Mouse (Mus musculus) frontal cortex, postnatal 14 days (tissue): ENCODE results near the gene Fam3b.

Experiments
- DNase-seq, 2 experiments: peaks; one replicate each; pipeline ENCODE4 v3.0.0; 2022; ENCODE audit warnings: low spot score in 2 of 2

The Fam3b gene

DNA sequence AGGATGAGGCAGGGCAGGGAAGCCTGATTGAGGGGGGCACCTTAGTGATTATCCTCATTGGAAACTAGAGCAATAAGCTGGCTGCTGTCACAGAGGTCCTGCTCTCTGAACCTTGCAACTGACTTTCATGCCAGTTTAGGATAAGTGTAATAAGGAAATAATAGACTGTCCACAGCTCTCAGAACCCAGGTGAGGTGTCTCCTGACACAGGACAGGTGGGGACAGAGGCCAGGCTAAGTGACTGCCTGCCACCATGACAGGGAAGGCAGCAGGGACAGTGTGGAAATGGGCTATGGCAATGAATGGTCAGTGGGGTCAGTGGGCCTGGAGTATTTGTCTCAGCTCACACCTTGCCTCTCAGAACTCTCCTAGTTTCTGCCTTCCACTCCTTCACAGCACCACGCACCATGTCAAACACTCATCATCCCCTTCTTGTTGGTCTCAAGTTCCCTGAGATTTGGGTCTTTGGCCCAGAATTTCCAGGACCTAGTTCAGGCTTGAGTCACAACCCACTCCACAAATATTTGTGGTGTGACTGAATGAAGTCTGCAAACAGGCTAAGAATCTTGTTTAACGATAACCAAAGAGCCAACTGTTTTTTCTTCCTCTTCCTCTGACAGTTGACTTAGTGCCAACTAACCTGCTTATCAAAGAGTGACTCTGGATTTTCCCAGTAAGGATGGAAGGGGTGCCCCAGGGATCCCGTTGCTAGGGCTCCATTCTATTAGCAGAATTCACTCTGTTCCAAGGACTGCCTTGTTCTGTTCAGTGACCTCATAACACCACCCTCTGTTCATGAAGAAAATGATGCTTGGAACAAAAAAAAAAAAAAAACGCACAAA lies at the start of gene Fam3b:
Gene Fam3b, minus strand, starts transcription at position 718 of the 842 bp plus-strand sequence.
- DNase-seq, result no peak

DNA sequence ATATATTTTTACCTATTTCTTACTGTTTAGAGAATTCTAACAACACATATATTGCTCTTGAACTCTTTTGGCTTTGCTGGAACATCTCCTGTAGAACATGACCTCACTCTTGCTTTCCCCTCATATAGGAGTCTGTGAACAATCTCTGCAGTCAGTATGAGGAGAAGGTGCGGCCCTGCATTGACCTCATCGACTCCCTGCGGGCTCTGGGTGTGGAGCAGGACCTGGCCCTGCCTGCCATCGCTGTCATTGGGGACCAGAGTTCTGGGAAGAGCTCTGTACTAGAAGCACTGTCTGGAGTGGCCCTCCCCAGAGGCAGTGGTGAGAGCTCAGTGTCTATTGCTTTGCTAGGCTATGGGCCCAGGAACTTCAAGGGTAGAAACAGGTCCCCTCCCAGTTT lies 29.7 kb upstream of the Fam3b start:
- DNase-seq, result no peak

- no peak for DNase-seq
Observed at GRCm38 (mm10) chr16:97536859-97537258, 22.2 kb upstream of the Fam3b start.

DNA sequence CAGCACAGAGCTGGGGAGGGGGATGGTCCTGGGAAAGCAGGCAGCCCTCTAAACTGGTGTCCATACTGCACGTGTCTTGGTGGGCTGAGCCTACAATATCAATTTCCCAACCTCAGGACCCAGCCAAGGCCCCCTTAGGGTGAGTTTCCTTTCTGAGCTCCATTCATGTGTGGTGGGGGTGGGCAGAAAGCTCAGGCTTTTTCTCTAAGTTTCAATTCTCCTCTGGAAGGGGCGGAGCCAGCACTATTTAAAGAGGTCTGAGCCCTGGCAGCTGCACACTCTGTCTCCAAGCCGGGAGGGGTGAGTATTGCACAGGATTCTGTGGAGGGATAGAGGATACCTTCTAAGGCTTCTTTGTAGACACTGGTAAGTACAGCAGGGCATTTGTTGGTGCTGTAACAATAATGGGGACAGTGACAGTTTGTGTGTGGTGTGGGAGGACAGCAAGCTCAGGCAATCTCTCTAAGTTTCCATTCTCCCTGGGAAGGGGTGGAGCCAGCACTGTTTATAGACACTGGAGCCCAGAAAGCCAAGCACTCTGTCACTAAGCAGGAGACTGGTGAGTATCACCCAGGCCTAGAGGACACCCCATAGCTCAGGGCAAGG lies 21.3 kb upstream of the Fam3b start:
- DNase-seq, result peak; percentile 34 to 53

GRCm38 (mm10) chr16:97534876-97535461 lies 20.4 kb upstream of the Fam3b start:
- peak; percentile 12 to 18 for DNase-seq

- no peak for DNase-seq
Observed at GRCm38 (mm10) chr16:97534448-97534847, 19.8 kb upstream of the Fam3b start.

DNA sequence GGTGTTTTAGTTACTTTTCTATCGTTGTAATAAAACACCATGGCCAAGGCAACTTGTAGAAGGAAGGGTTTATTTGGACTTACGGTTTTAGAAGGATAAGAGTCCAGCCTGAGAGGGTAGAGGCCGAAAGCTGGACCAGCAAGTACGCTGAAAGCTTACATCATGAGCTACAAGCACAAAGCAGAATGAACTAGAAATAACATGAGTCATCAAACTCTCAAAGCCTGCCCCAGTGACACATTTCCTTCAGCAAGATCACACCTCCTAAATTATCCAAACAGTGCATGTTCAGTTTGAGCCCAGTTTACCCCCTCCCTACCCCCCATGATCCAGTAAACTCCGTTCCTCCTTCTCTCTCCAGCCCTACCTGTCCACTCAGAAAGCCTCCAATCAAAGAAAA lies 19.1 kb upstream of the Fam3b start:
- no peak for DNase-seq

DNA sequence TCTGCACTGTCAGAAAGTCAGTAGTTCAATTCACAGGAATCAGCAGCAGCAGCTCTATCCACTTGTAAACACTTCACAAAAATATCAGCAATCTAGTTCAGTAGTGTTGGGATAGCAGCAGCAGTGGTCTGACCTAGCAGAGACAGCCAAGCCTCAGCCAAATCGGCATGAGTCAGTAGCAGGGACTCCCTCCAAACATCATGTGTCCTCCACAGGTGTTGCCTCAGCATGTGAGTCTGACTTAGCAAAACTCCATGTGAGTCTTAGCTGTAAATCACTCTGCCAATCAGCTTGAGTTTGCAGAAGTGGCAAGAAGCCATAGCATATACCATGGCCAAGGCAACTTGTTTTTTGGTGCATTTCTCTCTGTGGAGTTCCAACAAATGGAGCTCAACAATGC lies 18.5 kb upstream of the Fam3b start:
- no peak for DNase-seq

GRCm38 (mm10) chr16:97529241-97529640 lies 14.6 kb upstream of the Fam3b start:
- no peak for DNase-seq

DNA sequence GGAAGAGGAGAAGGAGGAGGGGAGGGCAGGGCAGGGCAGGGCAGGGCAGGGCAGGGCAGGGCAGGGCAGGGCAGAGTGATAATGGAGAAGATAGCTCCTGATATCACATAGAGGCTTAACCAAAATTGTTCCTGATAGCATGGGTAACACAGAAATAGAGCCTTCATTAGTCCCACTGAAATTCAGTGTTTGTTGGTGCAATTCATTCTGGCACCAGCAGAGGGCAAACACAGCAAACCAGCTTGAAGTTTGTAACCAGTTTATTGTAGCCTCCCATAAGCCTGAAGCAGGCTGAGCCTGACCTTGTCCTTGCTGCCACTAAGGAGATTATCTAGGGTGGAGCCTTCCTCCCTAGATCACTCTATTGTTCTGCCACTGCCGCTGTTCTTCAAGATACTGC lies 8.4 kb upstream of the Fam3b start:
- peak in 1 of 2 experiments; percentile 39 for DNase-seq

DNA sequence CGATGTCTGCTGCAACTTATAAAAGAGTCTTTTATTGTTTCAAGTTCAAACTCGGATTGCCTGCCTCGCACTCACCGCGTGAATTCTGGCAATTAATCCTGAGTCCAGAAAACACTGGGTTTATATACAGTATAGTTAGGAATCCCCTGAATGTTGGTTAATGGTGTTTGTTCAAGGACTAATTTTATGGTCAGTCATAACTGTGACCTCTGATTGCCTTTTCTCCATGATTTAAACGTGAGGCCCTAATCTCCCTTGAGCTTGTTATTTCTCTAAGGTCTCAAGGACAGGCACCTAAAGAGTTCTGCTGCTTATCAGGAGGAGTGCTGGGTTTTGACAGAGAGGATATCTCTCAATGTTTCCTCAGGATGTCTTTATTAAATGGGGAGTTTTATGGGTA lies 7.4 kb upstream of the Fam3b start:
- no peak for DNase-seq

- DNase-seq, result no peak
Observed at GRCm38 (mm10) chr16:97516341-97516740, 1.7 kb upstream of the Fam3b start.

DNA sequence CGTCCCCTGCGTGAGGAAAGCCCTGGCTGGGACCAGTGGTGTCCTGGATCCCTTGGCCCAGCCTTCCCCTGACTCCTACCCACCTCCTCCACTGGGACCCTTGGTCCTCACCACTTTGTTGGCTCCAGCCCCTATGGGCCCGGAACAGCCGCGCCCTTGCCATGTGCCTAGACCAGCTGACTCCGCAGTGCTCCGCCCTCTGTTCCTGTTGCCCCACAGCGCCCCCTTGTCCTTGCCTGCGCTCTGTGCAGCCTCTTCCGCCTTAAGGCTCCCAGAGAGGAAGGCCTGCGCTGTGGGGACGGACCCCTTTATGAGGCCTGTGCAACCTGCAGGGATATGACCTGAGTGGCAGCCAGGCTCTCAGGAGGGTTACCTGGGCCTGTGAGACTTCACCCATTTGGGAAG lies 2.3 kb downstream of the Fam3b start:
- no peak for DNase-seq

DNA sequence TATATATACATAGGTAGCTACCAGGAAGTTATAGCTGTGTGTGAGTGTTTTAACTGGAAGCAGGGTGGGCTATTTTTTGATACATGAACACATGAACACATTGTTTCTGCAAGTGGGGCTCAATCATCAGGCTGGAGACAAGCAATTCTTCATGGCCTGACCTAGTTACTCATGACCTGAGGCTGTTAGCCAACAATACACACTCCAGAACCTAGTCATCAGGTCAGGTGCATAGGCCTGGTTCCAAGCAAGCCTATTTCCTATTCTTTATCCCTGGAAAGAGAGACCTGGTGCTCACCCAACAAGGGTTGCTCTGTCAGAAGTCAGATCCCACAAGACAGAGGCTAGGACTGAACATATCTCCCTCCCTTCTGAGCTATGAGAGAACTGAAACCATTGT lies 3.1 kb downstream of the Fam3b start:
- no peak for DNase-seq

- no peak for DNase-seq
Observed at GRCm38 (mm10) chr16:97510849-97511248, 3.8 kb downstream of the Fam3b start.

DNA sequence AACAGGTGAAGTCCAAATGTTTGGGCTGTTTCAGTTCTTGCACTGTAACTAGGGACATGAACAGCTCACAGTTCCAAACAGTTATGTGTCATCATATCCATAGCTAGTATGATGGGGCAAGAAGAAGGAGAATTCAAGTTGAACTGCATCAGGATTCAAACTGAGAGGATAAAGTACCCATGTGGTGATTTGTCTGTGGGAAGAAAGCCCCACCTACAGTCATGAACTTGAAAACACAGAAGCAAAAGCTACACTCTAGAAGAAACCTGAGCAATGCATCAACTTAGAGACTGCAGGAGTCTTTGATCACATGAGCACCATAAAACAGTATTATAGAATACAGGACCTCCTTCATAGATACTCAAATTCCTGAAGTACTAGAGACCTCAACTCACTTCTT lies 6.8 kb downstream of the Fam3b start:
- DNase-seq, result no peak

DNA sequence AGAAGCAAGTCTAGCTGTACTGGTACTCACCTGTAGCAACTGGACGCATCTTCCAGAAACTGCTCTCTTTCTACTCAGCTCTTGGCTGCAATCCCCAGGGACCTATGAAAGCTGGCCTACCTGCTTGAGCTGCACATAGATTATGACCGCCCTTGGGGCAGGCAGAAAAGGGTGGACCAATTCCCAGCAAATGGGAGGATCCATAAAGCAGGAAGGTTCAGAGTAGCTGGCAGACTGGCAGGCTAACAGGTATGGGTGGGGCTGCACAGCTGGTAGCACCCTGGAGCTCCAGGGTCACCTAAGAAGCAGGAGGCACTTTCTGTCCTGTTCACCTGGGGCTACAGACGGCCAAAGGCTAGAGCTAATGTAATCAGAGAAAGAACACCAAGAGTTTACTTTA lies 9.8 kb downstream of the Fam3b start:
- no peak for DNase-seq

- DNase-seq, result no peak
Observed at GRCm38 (mm10) chr16:97503849-97504248, 10.8 kb downstream of the Fam3b start.

DNA sequence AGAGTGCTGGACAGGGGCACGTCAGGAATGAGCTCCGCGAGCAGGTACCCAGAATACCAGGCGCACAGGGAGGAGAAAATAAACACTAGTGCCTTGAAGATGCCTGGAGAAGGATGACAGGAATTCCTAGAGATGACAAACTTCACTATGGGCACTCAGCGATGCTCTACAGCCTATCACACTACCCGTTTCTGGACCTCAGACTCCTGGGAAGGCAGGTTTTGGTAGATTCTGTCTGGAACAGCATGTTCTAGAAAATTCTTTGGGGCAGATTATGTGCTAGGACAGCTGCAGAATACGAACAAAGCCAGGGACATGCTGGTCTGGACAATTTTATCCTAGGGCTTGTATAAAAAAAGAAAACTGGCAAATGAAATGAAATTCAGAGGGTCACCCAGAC lies 13.7 kb downstream of the Fam3b start:
- DNase-seq, result no peak

- no peak for DNase-seq
Observed at GRCm38 (mm10) chr16:97499450-97499849, 15.2 kb downstream of the Fam3b start.

- no peak for DNase-seq
Observed at GRCm38 (mm10) chr16:97498139-97498538, 16.5 kb downstream of the Fam3b start.

GRCm38 (mm10) chr16:97497682-97498081 lies 16.9 kb downstream of the Fam3b start:
- DNase-seq, result no peak

- DNase-seq, result no peak
Observed at GRCm38 (mm10) chr16:97496026-97496425, 18.6 kb downstream of the Fam3b start.
